Mouse (Mus musculus) inflammation-experienced regulatory T-cells (primary cell): ENCODE measurements around the gene Olfr1496. TPM values are rescaled to one million over a fixed set of nuclear protein-coding genes. Genes with fewer than 3 reads are reported as not detected.

Source experiments
- polyA plus RNA-seq, 2 experiments: library from polyadenylated mRNA; unstranded; fragments of 100-300 nt; shearing (Covaris generic); gene quantifications; one replicate each; pipeline ENCODE4 v1.2.1; 2017

The Olfr1496 gene
- 1 to 10 TPM in 1 of 2 experiments, not detected in 1; 1.3 TPM for polyA plus RNA-seq

DNA sequence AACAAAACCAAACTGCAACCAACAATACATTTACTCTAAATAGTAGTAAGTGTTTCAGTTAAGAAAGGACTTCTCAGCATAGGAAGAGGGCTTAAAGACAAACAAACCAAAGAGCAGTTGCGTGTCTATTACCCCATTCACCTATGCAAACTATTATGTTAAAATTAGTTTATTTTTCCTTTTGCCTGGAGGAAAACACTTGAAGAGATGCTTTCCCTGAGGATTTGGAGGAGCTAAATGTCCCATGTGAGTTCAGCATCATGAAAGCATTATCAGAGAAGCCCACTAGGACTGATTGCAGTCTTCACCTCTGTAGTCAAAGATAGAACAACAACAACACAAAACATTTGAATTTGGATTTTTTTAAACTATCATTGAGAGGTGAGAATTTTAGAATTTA is at the start of gene Olfr1496:
TSS of gene Olfr1496 (plus strand) at position 301 of the 400 bp plus-strand sequence.

DNA sequence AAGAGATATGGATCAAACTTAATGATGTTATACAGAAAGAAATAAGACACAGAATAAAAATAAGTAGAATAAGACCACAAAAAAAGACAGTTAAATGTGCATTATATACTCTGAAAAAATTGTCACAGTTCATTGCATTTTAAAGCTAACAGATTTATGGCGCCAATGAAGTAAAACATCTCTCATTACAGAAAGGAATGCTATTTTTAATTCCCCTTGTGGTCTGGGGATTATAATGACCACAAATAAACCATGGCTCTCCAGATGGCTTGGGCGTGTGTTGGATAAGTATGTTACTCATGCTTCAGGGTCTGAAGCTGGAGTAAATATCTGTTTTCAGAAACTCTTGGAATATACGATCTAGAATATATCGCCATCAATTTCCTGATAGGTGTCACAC is 38.2 kb upstream of the Olfr1496 start, which contains the start of gene Olfr1494:
TSS of gene Olfr1494 (plus strand) at position 301 of the 400 bp plus-strand sequence.

DNA sequence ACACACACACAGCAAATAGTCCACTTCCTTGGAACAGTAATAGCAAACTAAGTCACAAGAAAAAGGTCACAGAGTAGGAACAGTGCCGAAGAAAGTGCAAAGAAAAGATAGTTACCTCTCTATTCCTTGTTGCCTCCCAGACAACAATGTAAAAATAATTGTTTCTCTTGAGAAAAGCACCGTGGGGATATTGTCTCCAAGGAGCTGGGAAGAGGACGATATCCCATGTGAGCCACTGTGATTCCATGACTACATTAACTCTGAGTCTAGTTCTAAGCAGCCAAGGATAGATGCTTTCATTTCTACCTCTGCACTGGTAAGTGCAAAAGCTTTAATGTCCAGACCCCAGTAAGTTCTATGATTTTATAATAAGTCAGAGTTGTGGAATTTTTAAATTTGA is 13.4 kb upstream of the Olfr1496 start, which contains the start of gene Olfr1495:
TSS of gene Olfr1495 (plus strand) at position 301 of the 400 bp plus-strand sequence.

DNA sequence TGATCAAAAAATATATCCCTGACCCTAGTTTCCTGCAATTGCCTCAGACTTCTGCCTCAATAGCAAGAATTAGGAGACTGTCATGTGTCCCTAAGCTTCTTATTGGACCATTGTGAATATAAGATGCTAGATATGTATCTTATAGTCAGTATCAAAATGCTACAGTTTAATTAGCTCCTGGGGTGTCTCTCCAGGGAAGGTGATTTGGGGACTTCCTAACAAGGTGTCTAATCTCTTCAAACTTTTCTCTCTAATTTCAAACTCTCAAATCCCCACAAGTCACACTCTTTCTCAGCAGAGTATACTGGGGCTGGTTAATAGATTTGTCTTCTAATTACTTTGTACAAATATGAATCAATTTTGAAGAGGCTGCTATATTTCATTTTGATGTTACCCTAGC is 20.4 kb downstream of the Olfr1496 start, which contains the start of gene Olfr1497:
TSS of gene Olfr1497 (minus strand) at position 101 of the 400 bp plus-strand sequence.

DNA sequence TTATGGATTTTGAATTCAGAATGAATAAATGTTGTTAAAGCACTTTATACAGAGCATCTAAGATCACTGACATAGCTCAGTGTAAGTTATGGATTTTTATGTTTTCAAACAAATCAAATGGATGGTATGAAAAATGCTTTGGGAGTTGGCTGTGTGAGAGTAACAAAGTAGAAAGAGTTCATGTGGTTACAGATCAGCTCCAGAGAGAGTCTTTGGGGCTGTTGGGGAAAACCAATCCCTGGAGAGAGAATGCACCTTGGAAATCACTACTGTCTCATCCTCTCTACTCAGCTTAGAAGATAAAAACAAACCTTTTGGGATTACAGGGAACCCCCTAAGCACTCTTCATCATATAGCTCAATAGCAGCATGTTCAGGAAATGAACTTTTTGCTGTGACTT is 41.7 kb downstream of the Olfr1496 start, which contains the start of gene Olfr1499:
TSS of gene Olfr1499 (minus strand) at position 101 of the 400 bp plus-strand sequence.

DNA sequence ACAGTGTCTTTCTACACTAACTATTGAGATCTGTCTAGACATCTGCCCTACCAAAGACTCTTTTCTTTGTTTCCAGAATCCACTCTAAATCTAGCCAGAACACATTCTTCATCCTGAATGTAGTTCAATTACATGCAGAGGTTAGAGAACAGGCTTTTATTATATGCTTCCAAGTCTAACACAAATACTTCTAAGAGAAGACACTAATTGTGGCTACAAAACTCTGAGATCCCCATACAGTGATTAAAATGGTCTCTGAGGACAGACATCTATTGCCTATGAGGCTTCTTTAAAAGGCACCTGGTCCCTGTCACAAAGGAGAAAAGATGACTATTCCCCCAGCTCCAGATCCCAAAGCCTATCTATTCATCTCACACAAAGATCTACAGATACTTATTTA is 52.7 kb downstream of the Olfr1496 start, which contains the start of gene Olfr1500:
TSS of gene Olfr1500 (minus strand) at position 101 of the 400 bp plus-strand sequence.

Other genes with a start within 250 kb of the Olfr1496 start
- gene Olfr1480, start 250.0 kb upstream of the Olfr1496 start, polyA plus RNA-seq: not detected
- not detected for gene Olfr1484, start 194.4 kb upstream of the Olfr1496 start, polyA plus RNA-seq
- not detected for gene Olfr1487, start 160.5 kb upstream of the Olfr1496 start, polyA plus RNA-seq
- under 1 TPM in 1 of 2 experiments, not detected in 1; 0.04 TPM for gene Olfr1489, start 146.3 kb upstream of the Olfr1496 start, polyA plus RNA-seq
- not detected for gene Olfr1490, start 126.8 kb upstream of the Olfr1496 start, polyA plus RNA-seq
- gene Olfr1491, start 80.6 kb upstream of the Olfr1496 start, polyA plus RNA-seq: under 1 TPM in 1 of 2 experiments, not detected in 1; 0.49 TPM
- gene Olfr1493-ps1, start 54.6 kb upstream of the Olfr1496 start, polyA plus RNA-seq: under 1 TPM in 1 of 2 experiments, not detected in 1; 0.14 TPM
- gene Olfr1494, start 38.1 kb upstream of the Olfr1496 start, polyA plus RNA-seq: not detected
- gene Olfr1495, start 13.3 kb upstream of the Olfr1496 start, polyA plus RNA-seq: not detected
- not detected for gene Olfr1497, start 20.3 kb downstream of the Olfr1496 start, polyA plus RNA-seq
- gene Olfr1499, start 41.6 kb downstream of the Olfr1496 start, polyA plus RNA-seq: not detected
- 1 to 10 TPM in 1 of 2 experiments, not detected in 1; 1.2 TPM for gene Olfr1500, start 52.6 kb downstream of the Olfr1496 start, polyA plus RNA-seq
- gene Olfr1501, start 72.8 kb downstream of the Olfr1496 start, polyA plus RNA-seq: under 1 TPM; 0.27 to 0.28 TPM
- gene Olfr1502, start 83.9 kb downstream of the Olfr1496 start, polyA plus RNA-seq: not detected
- gene Olfr1504, start 120.0 kb downstream of the Olfr1496 start, polyA plus RNA-seq: under 1 TPM in 1 of 2 experiments, not detected in 1; 0.18 TPM
- not detected for gene Olfr1505, start 135.7 kb downstream of the Olfr1496 start, polyA plus RNA-seq